Mouse (Mus musculus) liver, postnatal 0 days (tissue): ENCODE data around the gene Noxred1.

Source experiments
- CTCF ChIP-seq: sonication (generic); IDR thresholded peaks from 2 replicates; pipeline ENCODE4 v1.5.1; 2016; ENCODE audit warnings: antibody characterized with exemption, low read depth
- EP300 ChIP-seq: IDR thresholded peaks from 2 replicates; pipeline ENCODE4 v1.6.1; 2016; ENCODE audit warnings: antibody characterized with exemption, low read depth, mild to moderate bottlenecking

GRCm38 (mm10) chr12:87226801-87227200 lies 11.7 kb downstream of the Noxred1 start:
- TF ChIP-seq CTCF (no peak; the same call in 1 of the 2 replicates), EP300 (no peak)
